Mouse (Mus musculus) spleen, adult 12 weeks (tissue): ENCODE measurements around the gene Rfx1.

Experiments
- DNase-seq: peaks from one replicate; pipeline ENCODE4 v3.0.0; 2022; ENCODE audit warnings: low spot score

Rfx1 gene

DNA sequence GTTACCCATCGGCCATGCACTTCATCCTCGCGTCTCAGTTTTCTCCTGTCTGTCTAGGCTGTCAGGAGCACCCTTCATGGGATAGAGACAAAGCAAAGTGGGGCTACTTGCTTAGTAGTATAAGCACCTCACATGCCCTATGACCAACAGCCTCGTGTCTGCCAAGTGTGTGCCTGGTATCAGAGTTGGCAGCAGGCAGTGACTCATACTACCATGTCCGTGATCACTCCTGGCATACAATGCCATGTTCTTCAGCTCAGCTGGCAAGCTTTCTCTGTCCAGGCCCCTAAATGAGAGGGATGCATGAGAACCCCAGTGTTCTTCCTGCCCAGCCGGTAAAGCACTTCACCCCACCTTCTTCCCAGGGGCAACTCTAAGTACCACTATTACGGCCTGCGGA lies 24.0 kb downstream of the Rfx1 start:
- no peak for DNase-seq

DNA sequence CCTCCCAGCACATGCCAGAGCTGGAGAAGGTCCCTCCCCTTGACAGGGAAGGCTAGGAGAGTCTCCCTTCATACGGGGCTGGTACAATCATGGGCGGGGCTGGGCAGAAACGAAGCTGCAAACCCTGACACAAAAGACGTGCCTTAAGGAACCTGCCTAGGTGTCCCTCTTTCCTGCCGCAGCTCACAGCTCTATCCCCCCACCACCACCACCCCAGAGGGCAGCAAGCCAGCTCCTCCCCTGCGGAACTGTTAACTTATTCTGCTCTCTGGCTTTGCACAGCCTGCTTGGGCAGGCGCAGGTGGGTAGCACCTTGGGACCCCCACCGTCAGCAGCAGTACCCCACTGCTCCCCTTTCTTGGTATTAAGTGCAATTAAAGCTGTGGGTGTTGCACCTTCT lies 29.4 kb downstream of the Rfx1 start:
- no peak for DNase-seq

DNA sequence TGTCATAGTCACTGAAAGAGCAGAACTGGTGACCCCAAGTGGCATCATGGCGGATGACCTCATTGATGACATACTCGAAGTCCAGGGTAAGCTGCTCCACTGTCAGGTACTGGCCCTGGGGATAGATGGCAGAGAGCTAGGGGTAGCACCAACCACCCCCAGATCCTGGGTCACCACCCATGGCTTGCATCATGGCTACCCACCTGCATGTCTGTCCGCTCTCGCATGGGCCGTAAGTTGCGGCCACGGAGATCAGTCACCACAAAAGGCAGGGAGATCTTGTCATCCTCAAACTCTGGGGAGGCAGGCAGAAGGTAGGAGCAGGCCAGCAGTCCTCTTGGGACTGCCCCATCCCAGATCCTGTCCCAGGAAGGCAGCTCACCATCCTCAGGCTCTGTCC lies 31.7 kb downstream of the Rfx1 start:
- no peak for DNase-seq

DNA sequence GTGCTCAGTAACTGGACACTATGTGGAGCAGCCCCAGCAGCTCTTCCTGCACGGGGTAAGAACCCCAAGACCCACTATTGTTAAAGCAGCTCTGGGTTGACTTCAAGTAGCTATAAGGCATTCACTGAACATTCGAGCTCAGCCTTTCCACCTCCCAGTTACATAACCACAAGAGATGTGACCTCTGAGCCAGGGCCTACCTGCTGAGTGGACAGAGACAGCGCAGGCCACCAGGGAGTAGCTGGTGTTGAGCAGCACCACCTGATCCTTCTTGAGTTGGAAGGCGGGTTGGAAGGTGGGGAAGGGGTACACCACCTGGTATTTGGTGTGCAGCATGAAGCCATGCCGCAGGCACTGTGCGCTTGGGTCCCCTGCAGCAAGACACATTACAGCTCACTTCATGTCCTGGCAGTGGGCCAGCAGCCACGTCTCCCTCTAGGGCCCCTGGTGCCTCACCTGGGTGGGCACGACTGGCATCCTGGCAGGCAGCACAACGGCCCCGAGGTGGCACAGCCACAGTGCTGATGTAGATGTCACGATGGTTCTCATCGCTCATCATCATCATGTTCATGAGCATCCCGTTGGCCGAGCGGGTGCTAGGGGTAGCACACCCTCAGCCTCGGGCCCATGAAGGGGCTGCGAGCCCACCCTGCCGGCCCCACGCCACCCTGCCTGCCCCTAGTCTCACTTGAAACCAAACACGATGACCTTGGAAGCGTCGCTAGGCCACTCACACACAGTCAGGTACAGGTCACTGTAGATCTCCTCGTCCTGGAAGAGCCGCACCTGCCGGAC lies 35.0 kb downstream of the Rfx1 start:
- no peak for DNase-seq

DNA sequence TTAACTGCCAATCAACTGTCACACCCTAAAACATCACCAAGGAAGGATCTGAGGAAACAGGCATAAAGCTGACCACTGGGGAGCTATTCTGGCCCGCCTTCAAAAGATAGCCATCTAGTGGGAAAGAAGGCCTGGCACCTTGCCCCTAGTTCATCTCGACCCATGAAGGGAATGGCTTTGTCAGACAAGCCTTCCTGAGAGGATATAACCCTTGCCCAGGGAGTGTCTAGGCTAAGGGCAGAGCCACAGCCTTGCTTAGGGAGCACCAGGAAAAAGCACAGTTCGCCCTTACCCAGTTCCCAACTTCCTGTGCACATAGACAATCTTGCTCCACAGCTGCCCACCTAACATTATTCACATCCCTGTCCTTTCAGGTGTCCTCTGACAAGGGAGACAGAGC lies 37.0 kb downstream of the Rfx1 start:
- DNase-seq = no peak

DNA sequence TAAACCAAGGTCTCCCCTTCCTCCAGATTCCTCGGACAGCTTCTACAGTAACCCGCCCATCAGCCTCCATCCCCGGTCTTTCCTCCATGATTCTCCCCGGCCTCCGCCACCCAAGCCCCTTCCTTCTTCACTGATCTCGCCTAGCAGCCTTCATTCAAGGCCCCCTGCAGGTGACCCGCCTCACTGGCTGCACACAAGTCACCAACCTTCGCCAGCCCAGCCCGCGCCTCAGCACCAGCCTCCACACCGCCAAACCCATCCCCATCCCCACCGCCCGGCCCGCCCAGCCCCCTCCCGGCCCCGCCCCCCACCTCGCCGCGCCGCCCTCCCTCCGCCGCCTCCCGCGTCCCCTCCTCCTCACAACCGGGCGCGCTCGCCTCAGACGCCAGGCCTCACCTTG lies 37.6 kb downstream of the Rfx1 start:
- no peak for DNase-seq

DNA sequence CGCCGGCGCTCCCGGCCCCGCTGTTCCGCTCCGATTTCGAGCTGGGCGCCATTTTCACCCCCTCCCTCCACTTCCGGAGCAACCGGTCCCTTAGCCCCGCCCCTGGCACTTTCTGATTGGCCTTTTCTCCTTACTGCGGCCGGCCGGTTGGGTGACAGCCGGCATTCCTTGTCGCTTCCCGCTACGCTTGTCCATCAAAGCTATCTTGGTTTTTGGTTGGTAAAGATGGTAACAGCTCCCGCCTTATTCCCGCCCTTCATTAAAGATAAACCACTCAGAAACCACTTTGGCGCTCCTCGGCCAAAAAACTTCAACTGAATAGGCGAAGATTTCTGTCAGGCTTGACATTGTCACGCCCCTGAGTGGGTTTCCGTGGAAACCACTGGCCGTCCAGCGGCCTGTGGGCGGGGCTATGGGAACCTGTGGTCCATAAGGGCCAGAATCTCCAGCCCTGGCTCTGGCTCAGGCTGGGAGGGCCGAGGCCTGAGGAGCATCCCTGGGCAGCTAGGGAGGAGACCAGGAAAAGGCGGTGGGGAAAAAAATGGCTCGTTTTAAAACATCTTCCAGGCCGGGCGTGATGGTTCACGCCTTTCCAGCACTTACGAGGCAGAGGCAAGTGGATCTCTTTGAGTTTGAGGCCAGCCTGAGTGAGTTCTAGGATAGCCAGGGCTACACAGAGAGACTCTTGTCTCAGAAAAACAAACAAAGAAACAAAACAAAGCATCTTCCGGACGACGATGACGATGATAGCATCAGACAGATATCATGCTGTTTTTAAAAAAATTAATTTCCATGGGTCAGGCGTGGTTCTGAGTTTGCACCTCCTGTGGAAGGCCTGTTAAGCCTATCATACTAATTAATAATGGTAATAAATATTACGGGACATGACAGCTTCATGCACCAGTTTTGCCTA lies 38.3 kb downstream of the Rfx1 start, which contains the start of gene Dcaf15:
TSS of gene Dcaf15 (minus strand) at position 72 of the 913 bp plus-strand sequence.
- DNase-seq = peak; percentile 94

DNA sequence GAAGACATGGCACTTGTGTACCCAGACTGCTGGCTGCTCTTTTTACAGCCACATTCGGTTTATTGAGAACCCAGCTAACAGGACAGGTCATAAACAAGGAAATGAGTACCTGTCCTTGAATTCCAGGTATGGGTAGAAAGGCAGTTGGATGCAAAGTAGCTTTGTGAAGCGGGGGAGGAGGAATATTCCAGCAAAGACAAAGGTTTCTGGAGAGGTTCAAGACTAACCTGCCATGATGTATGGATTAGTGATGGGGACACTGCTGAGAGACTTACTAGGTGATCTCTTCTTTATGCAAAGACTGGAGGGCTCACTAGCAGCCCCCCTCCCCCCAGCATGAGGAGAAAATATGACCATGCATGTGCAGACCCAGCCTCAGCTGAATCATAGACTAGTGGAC lies 39.0 kb downstream of the Rfx1 start:
- DNase-seq = no peak

DNA sequence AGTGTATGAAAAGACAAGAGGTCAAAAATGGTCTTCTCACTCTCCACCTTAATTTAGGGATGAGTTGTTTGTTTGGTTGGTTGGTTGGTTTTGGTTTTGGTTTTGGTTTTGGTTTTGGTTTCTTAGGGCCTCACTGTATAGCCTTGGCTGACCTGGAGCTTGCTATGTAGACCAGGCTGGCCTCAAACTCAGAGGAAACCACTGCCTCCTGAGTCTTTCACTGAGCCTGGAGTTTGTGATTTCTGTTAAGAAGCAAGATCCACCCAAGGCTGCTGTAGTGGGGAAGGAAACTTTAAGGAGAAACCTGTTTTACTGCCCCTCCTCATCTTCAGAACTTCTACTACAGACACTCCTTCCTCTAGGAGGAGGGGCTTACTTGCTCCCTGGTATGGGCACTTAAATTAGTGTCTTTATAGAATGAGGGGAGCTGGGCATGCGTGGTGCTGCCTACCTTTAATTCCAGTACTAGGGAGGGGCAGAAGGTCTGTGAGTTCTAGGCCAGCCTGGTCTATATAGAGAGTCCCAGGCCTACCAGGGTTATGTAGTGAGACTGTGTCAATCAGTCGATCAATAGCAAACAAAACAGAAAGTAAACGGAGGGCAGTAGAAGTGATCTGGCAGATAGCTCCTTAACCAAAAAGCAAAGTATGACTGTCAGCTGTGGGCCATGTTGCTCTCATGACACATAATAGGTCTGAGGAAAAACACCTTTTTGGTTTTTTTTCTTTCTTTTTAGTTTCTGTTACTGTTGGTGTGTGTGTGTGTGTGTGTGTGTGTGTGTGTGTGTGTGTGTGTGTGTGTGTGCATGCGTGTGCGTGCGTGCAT lies 39.8 kb downstream of the Rfx1 start:
- no peak for DNase-seq

DNA sequence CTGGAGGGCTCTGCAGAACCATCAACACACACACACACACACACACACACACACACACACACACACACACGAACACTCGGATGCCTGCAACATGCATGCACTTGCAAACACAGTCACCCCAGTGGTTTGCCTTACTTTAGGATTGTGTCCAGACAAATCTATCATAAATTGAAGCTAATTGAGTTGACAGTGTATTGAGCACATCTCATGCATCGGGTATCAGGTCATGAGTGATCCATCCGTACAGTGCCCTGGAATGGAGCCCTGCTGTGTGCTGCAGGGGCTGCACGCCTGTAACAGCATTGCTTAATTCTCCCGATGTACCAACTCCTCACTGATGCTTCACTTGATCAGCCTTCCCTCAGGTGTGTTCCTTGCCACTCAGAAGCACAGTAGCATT lies 49.0 kb downstream of the Rfx1 start:
- no peak for DNase-seq

DNA sequence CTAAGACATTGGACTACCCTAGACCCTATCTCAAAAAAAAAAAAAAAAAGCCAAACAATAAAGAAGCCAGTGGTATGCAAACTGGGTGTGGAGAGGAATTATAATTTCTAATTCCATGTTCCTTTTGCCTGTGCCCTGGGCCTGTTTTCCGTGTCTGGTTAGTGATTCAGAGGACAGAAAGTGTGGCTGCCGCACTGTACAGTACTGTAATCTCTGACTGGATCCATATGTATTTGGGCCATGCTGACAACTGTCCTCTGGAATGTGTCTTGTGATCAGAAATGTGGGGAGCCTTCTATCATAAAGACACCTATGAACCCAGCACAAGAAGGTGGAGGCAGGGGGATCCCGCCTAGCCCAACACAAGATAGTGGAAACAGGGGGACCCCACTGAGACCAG lies 55.5 kb downstream of the Rfx1 start:
- no peak for DNase-seq

DNA sequence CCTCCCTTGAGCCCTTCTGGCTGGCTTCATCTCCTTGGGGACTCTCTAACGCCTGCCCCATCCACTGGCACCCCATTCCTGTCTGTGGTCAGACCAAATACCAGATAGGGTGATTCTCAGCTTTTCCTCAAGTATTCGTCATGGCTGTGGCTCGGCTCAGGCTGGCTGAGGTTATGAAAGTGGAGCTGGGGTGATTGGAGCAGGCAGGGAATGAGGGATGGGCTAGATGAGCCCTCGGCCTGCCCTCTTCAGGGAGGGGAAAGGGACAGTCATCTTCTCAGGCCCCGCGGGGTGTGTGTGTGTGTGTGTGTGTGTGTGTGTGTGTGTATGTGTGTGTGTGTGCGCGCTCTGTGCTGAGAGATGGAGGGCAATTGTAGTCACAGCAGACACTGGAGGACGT lies 59.0 kb downstream of the Rfx1 start, which contains the start of gene Podnl1:
TSS of gene Podnl1 (plus strand) at position 334 of the 400 bp plus-strand sequence.
- DNase-seq = no peak

DNA sequence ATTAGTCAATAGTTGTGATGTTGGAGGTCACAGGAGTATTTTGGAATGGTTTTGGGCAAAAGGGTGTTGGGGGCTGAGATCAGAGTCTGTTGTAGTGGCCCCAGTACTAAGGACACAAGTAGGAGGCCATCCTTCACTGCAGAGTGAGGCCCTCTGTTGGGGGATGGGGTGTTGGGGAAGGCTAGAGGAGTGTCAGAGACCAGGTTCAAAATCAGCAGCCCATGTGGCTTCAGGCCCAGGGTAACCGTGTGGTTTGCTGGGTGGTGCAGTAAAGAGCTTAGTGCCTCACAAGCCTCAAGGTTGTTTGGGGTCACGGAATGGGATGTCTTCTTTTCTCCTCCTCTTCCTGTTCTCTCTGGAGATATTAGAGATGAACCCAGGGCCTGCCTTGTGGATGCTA lies 60.1 kb downstream of the Rfx1 start:
- no peak for DNase-seq

DNA sequence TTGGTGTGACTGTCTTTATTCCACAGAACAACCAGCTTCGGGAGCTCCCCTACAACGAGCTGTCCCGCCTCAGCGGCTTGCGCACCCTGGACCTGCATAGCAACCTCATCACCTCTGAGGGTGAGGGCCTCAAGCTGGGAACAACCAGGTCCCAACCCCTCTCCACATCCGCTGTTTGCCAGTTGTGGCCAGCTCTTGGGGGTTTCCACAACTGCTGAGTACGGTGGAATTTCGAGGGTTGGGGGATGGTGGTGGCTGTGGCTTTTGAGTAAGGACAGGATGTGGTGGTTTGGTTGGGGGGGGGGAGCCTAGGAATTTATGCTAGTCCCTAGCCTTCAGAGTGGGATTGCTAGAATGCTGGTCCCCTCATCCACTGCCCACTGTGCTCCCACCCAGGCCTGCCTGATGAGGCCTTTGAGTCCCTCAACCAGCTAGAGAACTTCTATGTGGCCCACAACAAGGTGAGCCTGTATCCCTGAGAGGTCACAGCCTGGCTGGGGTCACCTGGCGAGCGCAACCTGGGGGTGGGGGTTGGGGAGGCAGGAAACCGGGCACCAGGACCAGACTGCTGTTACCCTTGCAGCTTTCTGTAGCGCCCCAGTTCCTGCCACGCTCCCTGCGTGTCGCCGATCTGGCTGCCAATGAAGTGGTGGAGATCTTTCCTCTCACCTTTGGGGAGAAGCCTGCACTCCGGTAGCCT lies 60.7 kb downstream of the Rfx1 start:
- DNase-seq = no peak

DNA sequence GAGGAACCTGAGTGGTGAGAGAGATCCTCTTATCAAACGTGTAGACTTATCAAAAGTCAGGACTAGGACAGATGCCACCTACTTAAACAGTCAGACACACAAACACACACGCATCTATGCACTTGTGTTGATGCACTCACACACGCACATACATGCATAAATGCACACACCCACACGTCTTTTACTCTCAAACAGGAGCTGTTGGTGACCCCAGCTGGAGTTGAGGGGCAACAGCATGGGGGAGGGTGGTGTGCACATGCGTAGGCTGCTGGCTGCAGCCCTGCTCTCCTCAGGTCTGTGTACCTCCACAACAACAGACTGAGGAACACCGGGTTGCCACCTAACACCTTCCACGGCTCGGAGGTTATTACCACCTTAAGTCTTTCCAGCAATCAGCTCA lies 61.6 kb downstream of the Rfx1 start:
- DNase-seq = no peak

DNA sequence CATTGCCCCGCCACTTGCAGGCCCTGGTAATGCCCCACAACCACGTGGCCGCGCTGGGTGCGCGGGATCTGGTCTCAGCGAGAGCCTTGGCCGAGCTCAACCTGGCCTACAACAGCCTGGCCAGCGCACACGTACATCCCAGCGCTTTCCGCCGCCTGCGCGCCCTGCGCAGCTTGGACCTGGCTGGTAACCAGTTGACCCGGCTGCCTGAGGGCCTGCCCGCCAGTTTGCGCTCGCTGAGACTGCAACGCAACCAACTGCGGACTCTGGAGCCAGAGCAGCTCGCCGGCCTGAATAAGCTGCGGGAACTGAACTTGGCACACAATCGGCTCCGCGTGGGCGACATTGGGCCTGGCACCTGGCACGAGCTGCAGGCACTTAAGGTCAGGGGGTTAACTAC lies 64.2 kb downstream of the Rfx1 start:
- DNase-seq = no peak

DNA sequence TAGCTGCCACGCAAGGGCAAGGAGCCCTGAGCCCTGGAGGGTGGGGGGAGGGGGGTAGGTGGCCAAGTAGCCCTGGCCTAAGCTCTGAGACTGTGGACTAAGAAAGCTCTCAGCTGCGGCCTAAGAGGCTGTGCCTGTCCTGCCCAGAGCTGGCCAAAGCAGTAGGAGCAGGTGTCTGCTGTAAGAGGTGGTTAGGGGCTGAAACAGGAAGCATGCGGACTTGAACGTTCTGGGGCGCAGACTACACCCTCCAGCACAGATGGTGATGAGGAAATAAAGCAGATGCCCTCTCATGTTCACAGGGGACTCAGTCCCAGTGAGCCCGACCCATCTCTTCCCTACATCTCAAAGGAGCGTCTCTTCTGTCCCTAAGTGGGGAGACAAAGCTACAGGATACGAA lies 65.6 kb downstream of the Rfx1 start:
- DNase-seq = no peak

DNA sequence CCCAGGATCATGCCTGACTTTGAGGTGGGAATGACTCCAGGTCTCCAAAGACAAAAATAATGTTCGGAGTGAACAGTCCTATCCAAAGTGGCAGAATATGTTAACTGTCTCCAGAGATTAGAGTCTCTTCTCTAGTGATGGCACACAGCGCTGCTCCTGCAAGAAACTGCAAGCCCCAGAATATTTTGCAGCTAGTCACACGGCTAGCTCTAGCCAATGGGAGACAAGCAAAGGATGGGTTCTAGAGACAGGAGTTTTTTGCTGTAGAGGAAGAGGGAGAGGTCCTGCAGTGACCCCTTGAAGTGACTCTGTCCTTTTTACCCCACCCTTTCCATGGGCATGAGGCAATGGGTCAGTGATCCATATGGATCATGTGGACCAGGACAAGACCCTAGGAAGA lies 71.2 kb downstream of the Rfx1 start:
- no peak for DNase-seq

DNA sequence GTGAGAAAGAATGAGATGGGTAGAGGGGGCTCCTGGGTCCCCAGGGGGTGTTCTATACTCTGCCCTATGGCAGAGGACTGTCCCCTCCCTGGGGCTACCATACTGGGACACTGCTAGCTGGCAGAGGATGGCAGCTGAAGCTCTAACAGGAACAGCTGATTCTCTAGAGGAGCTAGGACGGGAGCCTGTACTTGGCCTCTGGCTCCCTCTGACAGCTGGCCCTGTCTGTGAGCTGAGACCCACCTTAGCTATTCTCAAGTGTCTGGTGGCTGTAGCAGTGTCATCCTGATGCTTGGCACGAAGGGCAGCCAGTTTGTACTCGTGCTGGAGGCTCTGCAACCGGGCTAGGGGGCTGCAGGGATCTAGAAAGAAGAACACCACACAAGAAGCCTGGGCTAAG lies 74.2 kb downstream of the Rfx1 start:
- DNase-seq = no peak

DNA sequence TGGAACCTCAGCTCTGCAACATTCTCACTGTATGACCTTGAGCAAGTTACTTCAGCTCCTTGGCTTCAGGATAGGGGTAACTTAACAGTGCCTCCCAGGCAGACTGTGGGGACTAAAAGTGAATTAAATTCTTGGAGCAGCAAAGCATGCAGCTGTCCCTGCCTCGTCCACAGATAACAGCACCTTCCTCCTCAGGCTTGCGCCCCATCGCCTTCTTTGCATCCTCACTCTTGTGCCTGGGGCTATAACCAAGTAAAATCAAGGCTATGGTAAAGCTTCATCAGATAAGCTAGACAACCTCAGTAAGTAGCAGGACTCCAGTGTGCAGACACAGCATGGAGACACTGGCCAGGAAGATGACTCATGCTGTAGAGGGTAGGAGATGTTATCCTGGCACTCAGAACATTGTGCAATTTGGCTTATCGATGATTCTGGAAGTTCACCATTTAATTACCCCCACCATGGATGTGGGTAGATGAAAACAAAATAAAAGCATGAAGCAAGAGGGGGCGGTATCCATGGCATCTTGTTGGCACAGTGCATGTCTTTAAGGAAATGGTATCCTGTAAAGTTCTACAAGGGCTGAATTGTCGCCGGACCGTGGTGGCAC lies 78.1 kb downstream of the Rfx1 start:
- no peak for DNase-seq
